Mouse (Mus musculus): ENCODE data around the gene Itpkb. TPM values are rescaled to one million over a fixed set of nuclear protein-coding genes. Genes with fewer than 3 reads are reported as not detected.

Itpkb gene
- total and polyA plus RNA-seq, 3 experiments, result 3.4 to 9.2 TPM; not detected in 1

DNA sequence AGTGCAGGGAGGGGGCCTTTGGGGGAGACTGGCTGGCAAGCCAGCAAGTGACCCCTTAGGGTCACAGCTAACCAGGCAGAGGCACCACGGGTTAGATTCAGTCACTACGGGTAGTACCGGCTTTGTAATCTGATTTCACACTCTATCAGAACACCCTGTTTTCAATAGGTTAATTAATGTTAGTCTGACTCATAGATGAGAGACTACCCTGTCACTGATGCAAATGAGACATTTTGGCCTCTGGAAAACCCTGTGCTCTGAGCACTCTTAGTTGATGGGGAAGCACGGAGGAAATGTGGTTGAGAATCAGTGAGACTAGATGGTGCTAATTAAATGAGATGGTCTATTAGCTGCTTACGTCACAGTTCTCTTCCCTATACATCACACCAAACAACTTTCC, 26.7 kb upstream of the Itpkb start:
- no peaks in the 10 kb centered on the region for H3K27me3 ChIP-seq (ENCODE audit: control insufficient read depth in 1 of 2, insufficient read depth in 2 of 2, low read length in 2 of 2)
- peaks cover 0 to 10% of the 10 kb centered on the region in 2 experiments; a peak in 2 of 4 replicates for H3K36me3 ChIP-seq (ENCODE audit: control insufficient read depth in 1 of 2, insufficient read depth in 2 of 2, low read length in 2 of 2)
- H3K9ac ChIP-seq (ENCODE audit: control insufficient read depth, low read depth, low read length, poor library complexity, severe bottlenecking), result no peak overlapping the region
- no peaks in the 10 kb centered on the region for H3K79me2 ChIP-seq (ENCODE audit: control insufficient read depth, insufficient read depth, low read length, poor library complexity)
- H3K9me3 ChIP-seq (replicated peaks; ENCODE audit: insufficient read depth, low read length), result no peaks in the 10 kb centered on the region
- no peak for TF ChIP-seq JUND (IDR thresholded peaks at IDR 0.05; ENCODE audit: low read depth, low read length)
- no peak for DNase-seq (ENCODE audit: low read depth, low spot score)
- H3K4me1 ChIP-seq (ENCODE audit: control insufficient read depth in 1 of 2, insufficient read depth in 2 of 2, low read length in 2 of 2), result peaks cover 4 to 24% of the 10 kb centered on the region in 2 experiments; a peak in 3 of 4 replicates
- H3K4me3 ChIP-seq (ENCODE audit: control insufficient read depth in 1 of 2, insufficient read depth in 1 of 2, low read depth in 2 of 2, low read length in 2 of 2), result no peak overlapping the region
- no peak overlapping the region for H3K27ac ChIP-seq (ENCODE audit: control insufficient read depth, low read depth, low read length)

DNA sequence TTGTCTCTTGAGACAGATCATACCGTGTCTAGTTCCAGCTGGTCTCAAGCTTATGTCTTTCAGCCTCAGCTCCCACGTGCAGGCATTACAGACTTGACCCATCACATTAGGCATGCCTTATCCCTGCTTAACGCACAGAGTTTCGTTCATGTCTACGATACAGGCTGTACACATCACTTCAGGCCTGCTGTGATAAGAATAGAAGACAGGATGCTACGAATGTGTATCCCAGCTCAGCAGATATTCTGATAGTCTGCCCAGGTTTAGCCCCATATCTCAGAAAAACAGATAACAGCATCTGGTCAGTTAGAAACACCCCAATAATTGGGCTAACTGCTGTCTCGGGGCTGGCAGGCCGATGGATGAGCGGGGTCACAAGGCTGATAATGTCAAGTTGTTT, 23.4 kb upstream of the Itpkb start:
- Histone ChIP-seq H3K4me1 (ENCODE audit: control insufficient read depth in 1 of 2, insufficient read depth in 2 of 2, low read length in 2 of 2) (peaks cover 2 to 24% of the 10 kb centered on the region in 2 experiments; a peak in 3 of 4 replicates), H3K9ac (ENCODE audit: control insufficient read depth, low read depth, low read length, poor library complexity, severe bottlenecking) (no peak overlapping the region), H3K27me3 (ENCODE audit: control insufficient read depth in 1 of 2, insufficient read depth in 2 of 2, low read length in 2 of 2) (no peaks in the 10 kb centered on the region; a peak in 1 of 4 replicates), H3K9me3 (replicated peaks; ENCODE audit: insufficient read depth, low read length) (no peaks in the 10 kb centered on the region), H3K79me2 (ENCODE audit: control insufficient read depth, insufficient read depth, low read length, poor library complexity) (no peaks in the 10 kb centered on the region), H3K36me3 (ENCODE audit: control insufficient read depth in 1 of 2, insufficient read depth in 2 of 2, low read length in 2 of 2) (peaks cover 0 to 10% of the 10 kb centered on the region in 2 experiments; a peak in 2 of 4 replicates), H3K27ac (ENCODE audit: control insufficient read depth, low read depth, low read length) (no peak overlapping the region), H3K4me3 (ENCODE audit: control insufficient read depth in 1 of 2, insufficient read depth in 1 of 2, low read depth in 2 of 2, low read length in 2 of 2) (no peak overlapping the region)
- DNase-seq (ENCODE audit: low read depth, low spot score), result no peak
- TF ChIP-seq EP300 (IDR thresholded peaks at IDR 0.05; ENCODE audit: low read depth in 1 of 2, low read length in 2 of 2) (peak in 1 of 2 experiments; percentile 65; a peak in 2 of 4 replicates), USF2 (IDR thresholded peaks at IDR 0.05; ENCODE audit: borderline replicate concordance in 1 of 2, insufficient read depth in 1 of 2, low read depth in 1 of 2, low read length in 2 of 2) (no peak), RCOR1 (IDR thresholded peaks at IDR 0.05; ENCODE audit: low read depth, low read length) (no peak), POLR2AphosphoS2 (IDR thresholded peaks at IDR 0.05; ENCODE audit: low read length) (no peak), MYB (IDR thresholded peaks at IDR 0.05; ENCODE audit: low read depth, low read length) (no peak), GATA1 (IDR thresholded peaks at IDR 0.05; ENCODE audit: low read depth, low read length) (peak; percentile 43; the same call in 1 of the 2 replicates), MYC (IDR thresholded peaks at IDR 0.05; ENCODE audit: low read depth, low read length) (no peak), KAT2A (conservative IDR thresholded peaks at IDR 0.05; ENCODE audit: low read depth, low read length) (no peak), POLR2A (IDR thresholded peaks at IDR 0.05; ENCODE audit: control insufficient read depth in 1 of 2, insufficient read depth in 1 of 2, low read depth in 1 of 2, low read length in 2 of 2, poor library complexity in 1 of 2) (no peak), MAFK (IDR thresholded peaks at IDR 0.05; ENCODE audit: borderline replicate concordance, low read depth, low read length) (no peak), TCF12 (IDR thresholded peaks at IDR 0.05; ENCODE audit: low read depth, low read length) (peak; percentile 42; the same call in 1 of the 2 replicates), ZC3H11A (IDR thresholded peaks at IDR 0.05; ENCODE audit: low read depth, low read length) (no peak), NELFE (IDR thresholded peaks at IDR 0.05; ENCODE audit: low read depth, low read length) (no peak), MXI1 (IDR thresholded peaks at IDR 0.05; ENCODE audit: low read depth, low read length) (no peak), SIN3A (IDR thresholded peaks at IDR 0.05; ENCODE audit: low read length) (no peak), MAX (IDR thresholded peaks at IDR 0.05; ENCODE audit: low read length) (no peak)

Measured in MEL (cell line).